ENCODE assay signal across 8 mouse cellular contexts in genomic region chr12:84011251-84012040, GRCm38 (mm10). TPM values are rescaled to one million over a fixed set of nuclear protein-coding genes. Genes with fewer than 3 reads are reported as not detected.
A peak's percentile ranks its signal among the peaks of the same experiment; 100 is the strongest.
DNase-seq lines count a peak whose midpoint lies in the region; ATAC-seq and TF ChIP-seq lines count a peak whose summit lies in the region.

No protein-coding gene starts in this region.

- no peak overlapping the region for H3K4me3 ChIP-seq in gastrocnemius, adult 2 months
- H3K4me3 ChIP-seq in intestine, postnatal 0 days (ENCODE audit: low read depth, low read length): peak overlapping the region; percentile 49
- peak overlapping the region; percentile 56 for H3K4me3 ChIP-seq in midbrain, embryonic 10.5 days

- WGBS in intestine, postnatal 0 days: 45% methylated on average over 12 of the region's 12 CpGs
- WGBS in midbrain, embryonic 10.5 days: 34% methylated on average over 12 of the region's 12 CpGs

- peak overlapping the region; percentile 72 for H3K4me2 ChIP-seq in intestine, postnatal 0 days (replicated peaks; ENCODE audit: low read depth)

- no peaks in the 10 kb centered on the region for H3K27me3 ChIP-seq in intestine, postnatal 0 days (replicated peaks; ENCODE audit: control insufficient read depth, insufficient read depth, low read length)
- H3K27me3 ChIP-seq in midbrain, embryonic 10.5 days (ENCODE audit: low read depth, poor library complexity, severe bottlenecking): no peaks in the 10 kb centered on the region

- no peak overlapping the region for H3K9ac ChIP-seq in intestine, postnatal 0 days (ENCODE audit: low read depth, low read length)

- peak; percentile 90 for DNase-seq in adipocyte (ENCODE audit: low spot score)
- peak; percentile 71 to 77 for DNase-seq in cerebellum, postnatal 36 days
- peak; percentile 58 for DNase-seq in gastrocnemius, adult 2 months
- DNase-seq in left cerebral cortex, postnatal 36 days (ENCODE audit: low spot score in 2 of 2): peak; percentile 46 to 53
- peak; percentile 77 for DNase-seq in midbrain, embryonic 10.5 days (ENCODE audit: low spot score)
- peak; percentile 73 for DNase-seq in right cerebral cortex, postnatal 4 days

- H3K27ac ChIP-seq in gastrocnemius, adult 2 months: no peak overlapping the region
- H3K27ac ChIP-seq in intestine, postnatal 0 days (ENCODE audit: low read depth, low read length): no peak overlapping the region
- peak overlapping the region; percentile 59 for H3K27ac ChIP-seq in midbrain, embryonic 10.5 days (replicated peaks)

- TF ChIP-seq CTCF in gastrocnemius, adult 2 months (IDR thresholded peaks at IDR 0.05): no peak
- no peak for TF ChIP-seq CTCF in intestine, postnatal 0 days (IDR thresholded peaks at IDR 0.05; ENCODE audit: low read depth)

- intact Hi-C loops in gastrocnemius, adult 2 months (cut with DNase I): no loop called here
- intact Hi-C loops in left cerebral cortex, postnatal 36 days (cut with DNase I): no loop called here

- H3K36me3 ChIP-seq in intestine, postnatal 0 days (ENCODE audit: control insufficient read depth, insufficient read depth): peaks cover 14% of the 10 kb centered on the region
- peaks cover 22% of the 10 kb centered on the region for H3K36me3 ChIP-seq in midbrain, embryonic 10.5 days

- H3K9me3 ChIP-seq in intestine, postnatal 0 days (ENCODE audit: control insufficient read depth): no peaks in the 10 kb centered on the region
- no peaks in the 10 kb centered on the region for H3K9me3 ChIP-seq in midbrain, embryonic 10.5 days (replicated peaks)

- no peak for ATAC-seq in intestine, postnatal 0 days
- ATAC-seq in activated CD4-positive, CD25-positive, alpha-beta regulatory T cell, adult 4 months: no peak

- no peaks in the 10 kb centered on the region for H3K4me1 ChIP-seq in intestine, postnatal 0 days (replicated peaks; ENCODE audit: control insufficient read depth, insufficient read depth, low read length)
- H3K4me1 ChIP-seq in midbrain, embryonic 10.5 days: peaks cover 57% of the 10 kb centered on the region

RNA-seq across cellular contexts. Expression of gene Acot1, which starts 2.2 kb away (rescaled TPM):
- total RNA-seq in gastrocnemius, adult 2 months (2021): 1 to 10 TPM; 2.2 to 3.9 TPM
- 251 and 267 TPM in 2 replicates for polyA plus RNA-seq in intestine, postnatal 0 days (2015; fragmentation: Nextera tagmentation; extraction: Ambion mirVana)
- 10 to 100 TPM; 10.3 to 18.9 TPM for total RNA-seq in left cerebral cortex, postnatal 36 days (2021)
- 46.6 and 52.5 TPM in 2 replicates for polyA plus RNA-seq in midbrain, embryonic 10.5 days (2016; fragmentation: Nextera tagmentation; extraction: Ambion mirVana)
- not detected for polyA plus RNA-seq in activated CD4-positive, CD25-positive, alpha-beta regulatory T cell, adult 4 months (2017; shearing (Covaris generic))

RNA-seq across cellular contexts. Expression of gene Acot2, which starts 23.8 kb away (rescaled TPM):
- 10 to 100 TPM; 11.7 to 22.1 TPM for total RNA-seq in gastrocnemius, adult 2 months (2021)
- polyA plus RNA-seq in intestine, postnatal 0 days (2015; fragmentation: Nextera tagmentation; extraction: Ambion mirVana): 63.7 and 69.3 TPM in 2 replicates
- 10 to 100 TPM; 10.7 TPM for total RNA-seq in left cerebral cortex, postnatal 36 days (2021)
- polyA plus RNA-seq in midbrain, embryonic 10.5 days (2016; fragmentation: Nextera tagmentation; extraction: Ambion mirVana): 20.1 and 21.1 TPM in 2 replicates
- 10 to 100 TPM; 24.2 to 34.4 TPM for polyA plus RNA-seq in activated CD4-positive, CD25-positive, alpha-beta regulatory T cell, adult 4 months (2017; shearing (Covaris generic))

RNA-seq across cellular contexts. Expression of gene Acot4, which starts 26.7 kb away (rescaled TPM):
- total RNA-seq in gastrocnemius, adult 2 months (2021): under 1 TPM; 0.05 to 0.08 TPM
- 45.2 and 53.8 TPM in 2 replicates for polyA plus RNA-seq in intestine, postnatal 0 days (2015; fragmentation: Nextera tagmentation; extraction: Ambion mirVana)
- 1 to 10 TPM; 2.1 to 2.8 TPM for total RNA-seq in left cerebral cortex, postnatal 36 days (2021)
- polyA plus RNA-seq in midbrain, embryonic 10.5 days (2016; fragmentation: Nextera tagmentation; extraction: Ambion mirVana): 0.06 and 0.21 TPM in 2 replicates
- polyA plus RNA-seq in activated CD4-positive, CD25-positive, alpha-beta regulatory T cell, adult 4 months (2017; shearing (Covaris generic)): not detected

RNA-seq across cellular contexts. Expression of gene Heatr4, which starts 26.8 kb away (rescaled TPM):
- not detected for total RNA-seq in gastrocnemius, adult 2 months (2021)
- 0.04 TPM in 1 of 2 replicates, not detected in the other for polyA plus RNA-seq in intestine, postnatal 0 days (2015; fragmentation: Nextera tagmentation; extraction: Ambion mirVana)
- total RNA-seq in left cerebral cortex, postnatal 36 days (2021): not detected
- not detected in 2 replicates for polyA plus RNA-seq in midbrain, embryonic 10.5 days (2016; fragmentation: Nextera tagmentation; extraction: Ambion mirVana)
- not detected for polyA plus RNA-seq in activated CD4-positive, CD25-positive, alpha-beta regulatory T cell, adult 4 months (2017; shearing (Covaris generic))

RNA-seq across cellular contexts. Expression of gene Gm49366, which starts 27.3 kb away (rescaled TPM):
- not detected for total RNA-seq in gastrocnemius, adult 2 months (2021)
- not detected in 2 replicates for polyA plus RNA-seq in intestine, postnatal 0 days (2015; fragmentation: Nextera tagmentation; extraction: Ambion mirVana)
- not detected for total RNA-seq in left cerebral cortex, postnatal 36 days (2021)
- polyA plus RNA-seq in midbrain, embryonic 10.5 days (2016; fragmentation: Nextera tagmentation; extraction: Ambion mirVana): not detected in 2 replicates
- not detected for polyA plus RNA-seq in activated CD4-positive, CD25-positive, alpha-beta regulatory T cell, adult 4 months (2017; shearing (Covaris generic))

Comparison
In these comparisons a context has a peak if more than half of its experiments do, and no peak if none do; other contexts are left out.
1. RNA of gene Acot1, which starts 2.2 kb away (polyA plus RNA-seq): 251 to 267 TPM in intestine, postnatal 0 days and 46.6 to 52.5 TPM in midbrain, embryonic 10.5 days; not detected in activated CD4-positive, CD25-positive, alpha-beta regulatory T cell, adult 4 months; every median in the first group is over 10 times any median in the second.
2. RNA of gene Acot4, which starts 26.7 kb away (polyA plus RNA-seq): 45.2 to 53.8 TPM in intestine, postnatal 0 days; 0.06 to 0.21 TPM in midbrain, embryonic 10.5 days and not detected in activated CD4-positive, CD25-positive, alpha-beta regulatory T cell, adult 4 months; every median in the first group is over 10 times any median in the second.
3. Peak in every context shown above with its lines, with median percentiles within 50 percentile points of each other: DNase-seq.